Mouse (Mus musculus) yolk sac, embryonic 10.5 days (tissue): ENCODE measurements around the gene Sdhaf1.

ENCODE experiments used
- DNase-seq: peaks from one replicate; pipeline ENCODE4 v3.0.0-alpha.2; 2017; ENCODE audit warnings: low spot score

Sdhaf1 gene

DNA sequence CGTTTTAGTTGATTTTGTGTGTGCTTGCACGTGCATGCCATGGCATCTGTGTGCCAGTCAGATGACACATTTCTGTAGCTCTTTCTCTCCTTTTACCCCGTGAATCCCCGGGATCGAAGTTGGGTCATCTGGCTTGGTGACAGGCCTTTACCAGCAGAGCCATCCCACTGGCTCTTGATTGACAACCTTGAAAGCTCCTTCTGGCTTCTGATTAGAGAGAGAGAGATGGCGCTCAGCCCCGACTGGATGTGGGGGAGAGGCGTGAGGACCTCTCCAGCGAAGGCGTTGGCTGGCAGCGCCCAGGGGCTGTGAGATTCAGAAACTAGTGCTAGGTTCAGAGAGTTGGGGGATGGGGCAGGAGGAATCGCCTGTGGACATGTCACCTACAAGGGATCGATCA, 29.9 kb downstream of the Sdhaf1 start:
- DNase-seq: no peak

DNA sequence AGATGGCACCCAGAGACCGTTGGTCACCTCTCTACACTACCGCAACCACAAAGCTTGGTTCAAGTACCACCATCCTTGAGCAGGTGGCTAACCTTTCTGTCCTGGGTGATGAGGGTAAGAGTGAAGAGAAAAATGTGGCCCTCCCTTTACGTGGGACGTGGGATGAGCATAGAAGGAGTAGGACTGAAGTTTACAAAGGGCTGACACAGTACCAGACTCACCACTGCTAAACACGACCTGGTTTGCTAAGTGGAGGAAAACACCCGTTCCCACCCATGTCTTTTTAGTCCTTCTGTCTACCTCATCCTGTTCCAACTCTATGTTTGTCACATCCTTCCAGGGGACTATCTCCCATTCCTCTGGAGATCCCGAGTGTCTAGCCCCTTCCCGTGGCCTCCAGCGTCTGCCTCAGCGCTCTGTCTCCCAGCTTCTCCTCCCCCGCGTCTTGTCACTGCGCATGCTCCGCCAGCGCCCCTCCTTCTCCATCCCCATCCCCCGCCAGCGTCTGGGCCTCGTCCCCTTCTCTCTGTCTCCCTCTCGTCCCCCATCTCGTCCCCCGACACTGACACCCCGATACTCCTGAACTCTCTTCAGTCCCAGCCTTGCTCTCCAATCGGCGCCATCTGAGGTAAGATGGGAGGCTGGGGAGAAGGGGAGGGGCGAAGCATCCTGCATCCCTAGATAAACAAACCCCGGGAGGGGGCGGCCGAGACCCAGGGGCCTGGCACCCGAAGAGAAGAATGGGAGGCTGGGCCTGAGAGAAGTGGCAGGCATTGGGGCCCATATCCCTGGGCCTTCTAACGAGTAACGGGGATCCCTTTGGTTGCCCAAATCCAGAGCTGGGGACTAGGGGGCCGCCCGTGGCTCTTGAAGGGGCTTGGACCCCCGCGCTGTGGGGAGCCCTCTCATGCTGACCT, 32.2 kb downstream of the Sdhaf1 start, which contains the start of gene Clip3:
TSS of gene Clip3 (plus strand) at position 514 of the 917 bp plus-strand sequence.
- DNase-seq: peak; percentile 54

GRCm38 (mm10) chr7:30289714-30290399, 33.8 kb downstream of the Sdhaf1 start:
- no peak for DNase-seq

DNA sequence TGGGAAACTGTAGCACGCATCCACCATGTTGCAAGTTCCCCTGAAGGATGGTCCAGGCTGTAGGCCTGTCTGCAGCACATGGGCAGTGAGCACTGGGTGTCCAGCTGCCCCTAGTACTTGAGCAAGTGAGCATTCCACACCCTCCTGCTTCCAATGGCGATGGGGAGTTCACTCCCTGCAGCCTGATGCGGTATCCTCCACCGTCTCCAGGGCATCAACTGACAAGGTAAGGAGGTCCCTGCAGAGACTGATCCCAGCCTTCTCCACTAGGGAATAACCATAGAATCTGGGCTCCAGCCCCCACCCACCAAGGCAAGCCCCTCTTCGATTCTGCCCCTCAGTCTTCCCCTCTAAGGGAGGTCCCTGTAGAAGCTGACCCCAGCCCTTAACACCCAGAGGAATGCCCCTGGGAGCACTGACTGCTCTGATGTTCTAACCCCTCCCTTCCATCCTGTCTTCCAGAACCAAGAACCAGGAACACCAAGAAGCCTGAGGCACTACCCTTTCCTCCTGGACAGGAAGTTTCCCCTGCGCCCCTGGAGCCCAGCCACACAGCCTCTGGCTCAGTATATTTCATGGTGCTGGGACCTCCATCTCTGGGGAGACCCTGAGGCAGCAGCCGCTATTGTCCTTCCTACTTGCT, 34.5 kb downstream of the Sdhaf1 start:
- no peak for DNase-seq

DNA sequence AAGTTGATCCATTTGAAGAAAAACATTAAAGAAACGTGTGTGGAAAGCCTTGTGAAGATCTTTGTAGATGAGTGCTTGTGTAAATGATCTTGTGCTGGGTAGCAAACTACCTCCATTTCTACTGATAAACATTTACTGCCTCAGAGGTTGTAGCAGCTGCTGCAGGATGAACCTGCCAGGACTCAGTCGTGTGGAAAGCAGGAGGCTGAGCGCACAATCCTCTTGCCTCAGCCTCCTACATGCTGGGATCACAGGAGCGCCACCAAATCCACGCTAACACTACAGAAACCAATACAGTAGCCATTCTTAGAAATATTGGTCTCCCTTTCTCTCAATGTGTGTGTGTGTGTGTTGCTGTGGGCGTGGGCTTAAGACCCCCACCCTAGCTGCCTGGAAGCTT, 35.6 kb downstream of the Sdhaf1 start:
- DNase-seq: no peak

DNA sequence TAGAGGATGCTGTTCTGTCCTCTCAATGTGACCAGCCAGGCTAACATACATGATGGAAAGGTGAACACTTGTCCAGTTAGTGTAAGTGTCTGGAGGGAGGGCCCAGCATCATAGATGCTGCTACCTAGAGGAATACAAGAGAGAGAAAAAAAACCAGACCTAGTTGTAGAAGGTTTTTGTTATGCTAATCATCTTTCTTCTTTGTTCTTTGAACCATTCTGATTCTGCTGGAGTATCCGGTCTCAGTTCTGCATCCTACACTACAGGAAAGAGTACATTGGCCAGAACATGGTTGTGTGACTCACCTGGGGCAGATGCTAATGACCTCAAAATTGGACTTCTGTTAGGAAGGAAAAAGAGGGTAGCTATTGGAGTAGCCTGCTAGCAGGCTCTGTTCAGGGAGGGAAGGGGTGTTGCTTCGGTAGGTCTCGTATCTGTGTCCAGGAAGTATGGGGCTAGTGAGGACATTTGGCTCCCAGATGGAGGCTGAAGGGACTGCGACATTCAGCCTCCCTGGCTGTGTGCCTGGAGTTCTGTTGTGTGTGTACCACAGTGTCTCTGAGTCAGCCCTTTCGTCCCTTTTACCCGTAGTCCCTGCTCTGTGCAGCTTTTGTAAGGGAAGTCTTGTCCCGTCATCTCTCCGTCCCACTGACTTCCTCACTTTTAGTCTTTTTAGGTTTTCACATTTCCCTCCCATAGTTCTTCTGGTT, 36.8 kb downstream of the Sdhaf1 start:
- DNase-seq: no peak

DNA sequence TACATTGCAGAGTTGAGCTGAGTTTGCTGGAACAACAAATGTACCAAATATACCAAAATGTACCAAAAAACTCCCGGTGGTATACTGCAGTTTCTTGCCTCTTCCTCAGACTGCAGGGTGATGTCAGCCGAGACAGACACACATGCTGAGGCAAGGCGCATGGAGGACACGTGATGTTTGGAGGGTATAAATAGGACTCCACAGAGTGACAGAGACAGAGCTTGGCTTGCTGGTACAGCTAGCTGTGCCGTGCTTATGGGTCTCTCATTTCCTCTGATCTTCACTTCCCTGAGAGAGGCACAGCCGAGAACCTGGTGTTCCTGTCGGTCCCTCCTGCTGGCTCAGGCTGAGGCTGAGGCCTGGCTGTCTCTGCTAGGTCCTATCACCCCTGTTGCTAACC, 41.0 kb downstream of the Sdhaf1 start:
- DNase-seq: no peak

DNA sequence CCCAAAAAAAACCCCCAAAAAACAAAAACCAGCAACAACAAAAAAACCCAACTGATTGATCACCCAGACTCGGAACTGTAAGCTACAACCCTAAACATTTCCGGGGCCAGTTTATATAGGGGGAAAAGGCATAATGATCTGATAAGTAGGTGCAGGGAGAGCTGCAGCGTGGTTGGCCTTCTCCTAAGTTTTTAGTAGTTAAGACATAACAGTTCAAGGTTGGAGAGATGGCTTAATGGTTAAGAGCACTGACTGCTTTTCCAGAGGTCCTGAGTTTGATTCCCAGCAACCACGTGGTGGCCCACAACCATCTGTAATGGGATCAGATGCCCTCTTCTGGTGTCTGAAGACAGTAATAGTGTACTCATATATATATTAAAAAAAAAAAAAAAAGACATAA, 42.2 kb downstream of the Sdhaf1 start:
- DNase-seq: no peak

- peak; percentile 89 for DNase-seq
Observed at GRCm38 (mm10) chr7:30280670-30281138, 43.0 kb downstream of the Sdhaf1 start.

DNA sequence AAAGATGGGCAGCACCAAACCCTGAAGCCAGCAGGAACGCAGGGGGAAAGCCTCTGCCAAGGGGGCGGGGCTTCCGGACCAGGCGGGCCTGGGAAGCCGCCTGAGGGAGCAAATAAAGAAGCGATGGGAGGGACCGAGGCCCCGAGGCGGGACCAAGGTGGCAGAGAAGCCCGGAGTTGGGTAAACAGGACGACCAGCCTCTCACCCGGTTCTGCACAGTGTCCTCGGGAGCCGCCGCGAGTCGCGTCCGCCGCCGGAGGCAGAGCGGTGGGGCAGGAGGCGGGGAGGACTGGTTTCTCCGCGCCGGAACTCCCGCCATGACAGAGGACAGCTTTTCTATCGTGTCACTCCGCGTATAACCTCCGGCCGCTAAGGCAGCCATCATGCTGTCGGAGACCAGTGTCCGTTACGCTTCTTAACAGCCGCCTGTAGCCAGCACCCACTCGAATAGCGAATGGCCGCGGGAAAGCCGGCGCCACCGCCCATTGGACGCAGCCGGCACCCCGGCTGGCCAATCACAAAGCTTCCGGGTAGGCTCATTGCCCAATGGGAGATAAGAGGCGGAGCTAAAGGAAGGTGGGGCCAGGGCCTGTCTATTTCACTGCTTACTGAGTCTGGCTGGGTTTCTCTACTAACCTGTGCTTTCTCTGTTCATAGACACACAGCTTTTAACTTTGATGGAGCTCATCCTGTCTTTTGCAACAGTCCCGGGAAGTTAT, 43.6 kb downstream of the Sdhaf1 start, which contains the start of the genes Thap8 and Wdr62:
TSS of gene Thap8 (plus strand) at position 144 of the 719 bp plus-strand sequence.
TSS of gene Wdr62 (minus strand) at position 469 of the 719 bp plus-strand sequence.
- DNase-seq: peak; percentile 96

DNA sequence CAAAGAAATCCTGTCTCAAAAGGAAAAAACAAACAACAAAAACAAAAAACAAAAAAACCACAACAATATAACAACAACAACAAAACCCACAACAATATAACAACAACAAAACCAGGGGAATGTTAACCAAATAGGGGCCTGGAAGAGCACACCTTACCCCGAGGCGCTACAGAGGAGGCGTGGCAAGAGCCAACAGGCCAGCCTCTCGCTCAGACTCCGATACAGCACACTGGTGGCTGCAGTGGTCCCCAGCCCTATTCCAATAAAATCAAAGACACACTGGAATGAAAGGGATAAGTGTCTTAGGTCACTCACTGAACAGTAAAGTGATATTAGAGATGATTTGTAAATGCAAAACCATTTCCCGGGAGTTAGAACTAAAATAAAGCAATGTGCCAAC, 44.2 kb downstream of the Sdhaf1 start:
- no peak for DNase-seq

- DNase-seq: no peak
Observed at GRCm38 (mm10) chr7:30278911-30279310, 44.8 kb downstream of the Sdhaf1 start.

- DNase-seq: no peak
Observed at GRCm38 (mm10) chr7:30274383-30274782, 49.3 kb downstream of the Sdhaf1 start.
